Mouse (Mus musculus): Measurements from ENCODE around the gene Ergic2. TPM values are rescaled to one million over a fixed set of nuclear protein-coding genes. Genes with fewer than 3 reads are reported as not detected.
"Not testable (repeated sequence)": the region's sequence is repeated elsewhere in the genome, so short reads cannot be mapped to it uniquely, and the experiment has no call there.

Gene Ergic2
- total RNA-seq, 2 experiments from 2014 or later: 61.6 to 63.1 TPM

DNA sequence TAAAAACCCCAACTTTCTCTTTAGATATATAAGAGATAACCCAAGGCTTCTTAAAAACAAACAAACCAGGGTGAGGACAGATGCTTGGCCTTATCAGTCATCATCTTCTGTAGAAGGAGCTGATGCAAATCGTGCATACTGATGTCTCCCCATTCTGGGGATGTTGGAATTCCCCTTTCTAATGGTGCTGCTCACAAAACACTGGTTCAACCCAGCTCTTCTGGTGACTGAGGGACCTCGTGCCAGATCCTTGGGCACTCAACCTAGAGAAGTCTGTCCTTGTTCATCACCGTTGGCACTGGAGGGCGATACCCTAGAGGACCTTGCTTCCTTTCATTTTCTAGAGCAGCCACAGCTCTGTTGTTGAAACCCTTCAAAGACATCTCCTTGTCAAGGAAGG lies 4.6 kb upstream of the Ergic2 start:
- no peak for DNase-seq
- intact Hi-C loops (cut with DNase I): no loop called here

GRCm38 (mm10) chr6:148214765-148215164 lies 2.6 kb upstream of the Ergic2 start:
- intact Hi-C loops (cut with DNase I): loop anchor here (1.0 to 5.0 kb wide), 4 partner anchors 618 to 973 kb away; partner anchors contain the start of genes Amn1, Caprin2 and Ipo8
- peak; percentile 37 to 48 for DNase-seq

DNA sequence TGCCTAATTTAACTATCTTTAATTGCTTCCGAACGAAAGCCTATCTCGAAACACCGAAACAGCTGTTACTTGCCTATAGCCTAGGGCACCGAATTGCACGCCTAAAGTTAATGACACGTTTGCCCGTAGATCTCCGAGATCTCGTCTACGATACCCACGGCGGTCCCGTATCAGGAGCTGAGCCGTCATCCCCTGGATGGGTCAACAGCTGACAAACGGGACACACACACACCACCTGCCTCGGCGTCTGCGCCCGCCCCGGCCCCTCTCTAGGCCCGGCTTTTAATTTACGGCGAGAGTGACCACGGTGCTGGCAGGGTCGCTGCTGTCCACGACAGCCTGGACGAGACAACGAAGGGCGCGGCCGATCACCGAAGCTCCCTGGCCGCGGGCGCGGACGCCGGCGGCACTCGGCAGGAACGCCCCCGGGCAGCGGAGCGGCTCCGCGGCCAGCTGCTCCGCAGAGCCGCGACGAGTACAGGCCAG lies 740 bp downstream of the Ergic2 start:
- DNase-seq: no peak
- intact Hi-C loops (cut with DNase I): loop anchor here (5.0 kb wide), 3 partner anchors 621 to 976 kb away; partner anchors contain the start of genes Amn1, Caprin2 and Ipo8

DNA sequence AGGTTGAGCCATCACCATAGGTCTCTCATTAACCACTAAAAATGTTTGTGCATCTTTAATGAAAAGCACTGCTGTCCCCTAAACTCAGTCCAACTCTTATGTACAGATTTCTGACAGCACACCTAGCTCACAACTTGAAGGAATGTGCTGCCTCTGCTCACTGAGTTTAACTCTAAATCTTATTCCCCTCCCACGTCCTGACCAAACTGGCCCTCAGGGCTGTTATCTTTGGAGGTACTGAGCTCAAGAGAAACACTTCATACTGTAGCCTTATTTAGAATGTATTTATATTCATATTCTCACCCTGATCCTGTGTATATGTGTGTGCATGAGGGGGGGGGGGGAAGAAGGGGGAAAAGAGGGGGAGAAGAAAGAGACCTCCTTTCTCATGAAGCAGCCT lies 4.7 kb downstream of the Ergic2 start:
- intact Hi-C loops (cut with DNase I): no loop called here
- no peak for DNase-seq

DNA sequence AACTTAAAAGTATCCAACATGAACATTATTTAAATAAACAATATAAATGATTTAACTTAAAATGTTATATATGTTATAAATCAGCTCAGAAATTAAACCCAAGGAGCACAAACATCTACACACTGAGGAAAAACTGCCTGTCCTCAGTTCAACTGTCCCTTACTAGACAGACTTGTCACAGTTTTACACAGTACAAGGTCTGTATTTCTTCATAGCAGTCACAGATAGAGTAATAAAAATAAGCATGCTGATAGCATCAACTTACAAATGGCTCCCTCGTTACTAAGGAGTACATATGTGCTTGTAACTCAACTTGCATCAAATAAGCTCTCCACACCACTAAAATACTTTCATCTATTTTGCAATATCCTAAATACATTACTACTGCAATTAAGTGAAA lies 7.0 kb downstream of the Ergic2 start:
- DNase-seq: no peak
- intact Hi-C loops (cut with DNase I): no loop called here

DNA sequence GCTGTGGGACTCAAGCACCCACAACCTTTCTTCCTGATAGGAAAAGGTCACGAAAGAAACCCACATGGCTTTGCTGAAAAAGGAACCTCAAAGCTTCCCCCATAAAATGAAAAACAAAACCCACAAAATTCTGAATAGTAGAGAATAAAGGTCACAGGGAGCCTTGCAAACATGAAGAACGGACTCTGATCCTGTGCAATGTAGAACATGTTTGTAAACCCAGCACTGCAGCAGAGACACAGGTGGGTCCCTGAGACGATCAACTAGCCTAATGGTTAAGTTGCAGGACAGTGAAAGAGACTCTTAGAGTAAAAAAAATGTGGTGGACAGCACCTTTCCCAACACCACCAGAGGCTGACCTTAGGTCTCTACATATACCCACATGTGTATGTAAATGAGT lies 12.4 kb downstream of the Ergic2 start:
- intact Hi-C loops (cut with DNase I): no loop called here

DNA sequence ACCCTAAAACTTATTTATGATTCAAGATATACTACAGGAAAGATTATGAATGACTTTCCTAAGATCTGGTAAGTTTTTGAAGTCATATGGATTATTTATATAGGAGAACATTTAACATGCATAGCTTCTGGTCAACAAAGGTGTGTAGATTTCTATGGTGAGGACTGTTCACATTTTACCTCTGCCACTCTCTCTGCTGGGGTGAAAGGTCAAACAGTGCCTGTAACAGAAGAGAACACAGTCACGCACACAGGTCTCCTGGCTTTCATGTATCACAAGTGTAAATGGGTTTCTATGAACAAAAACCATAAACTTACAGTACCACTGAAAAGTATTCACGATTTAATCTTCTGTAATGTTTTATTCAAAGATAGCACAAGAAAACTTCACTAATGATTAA lies 13.0 kb downstream of the Ergic2 start:
- DNase-seq: no peak
- intact Hi-C loops (cut with DNase I): no loop called here

More for the DNA sequence above, 12.4 kb downstream of the Ergic2 start:
- DNase-seq: no peak

- no peak for DNase-seq
- intact Hi-C loops (cut with DNase I): no loop called here
Measured at GRCm38 (mm10) chr6:148193972-148194701, 18.0 kb downstream of the Ergic2 start.

GRCm38 (mm10) chr6:148185694-148186093 lies 26.5 kb downstream of the Ergic2 start:
- DNase-seq: no peak
- intact Hi-C loops (cut with DNase I): no loop called here

GRCm38 (mm10) chr6:148172904-148173303 lies 39.3 kb downstream of the Ergic2 start:
- no peak for DNase-seq
- intact Hi-C loops (cut with DNase I): no loop called here

- intact Hi-C loops (cut with DNase I); DNase-seq: not testable (repeated sequence)
Measured at GRCm38 (mm10) chr6:148152305-148152704, 59.9 kb downstream of the Ergic2 start.

- intact Hi-C loops (cut with DNase I): no loop called here
- no peak for DNase-seq
Measured at GRCm38 (mm10) chr6:148142421-148142820, 69.8 kb downstream of the Ergic2 start.

DNA sequence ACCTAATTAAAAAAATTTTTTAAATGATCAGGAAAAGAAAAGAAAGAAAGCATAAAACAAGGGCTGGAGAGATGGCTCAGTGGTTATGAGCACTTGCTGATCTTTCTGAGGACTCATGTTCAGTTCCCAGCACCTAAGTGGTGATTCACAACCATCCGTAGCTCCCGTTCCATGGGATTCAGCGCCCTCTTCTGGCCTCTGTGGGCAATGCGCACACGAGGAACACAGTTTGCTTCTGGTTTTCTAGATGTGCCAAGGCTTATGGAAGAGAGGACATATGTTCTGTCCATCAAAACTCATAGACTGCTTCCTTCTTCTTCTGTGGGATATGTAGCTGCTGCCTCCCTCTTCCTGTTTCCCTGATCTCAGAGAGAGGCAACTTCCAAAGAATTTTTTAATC lies 70.3 kb downstream of the Ergic2 start:
- intact Hi-C loops (cut with DNase I): no loop called here
- no peak for DNase-seq

- DNase-seq: no peak
- intact Hi-C loops (cut with DNase I): no loop called here
Measured at GRCm38 (mm10) chr6:148139288-148139995, 72.7 kb downstream of the Ergic2 start.

- intact Hi-C loops (cut with DNase I): loop anchor here (2.0 kb wide), 1 partner anchor 135 kb away; no protein-coding TSS in a partner anchor
- peak; percentile 44 to 59 for DNase-seq
Measured at GRCm38 (mm10) chr6:148135769-148136382, 76.3 kb downstream of the Ergic2 start.

DNA sequence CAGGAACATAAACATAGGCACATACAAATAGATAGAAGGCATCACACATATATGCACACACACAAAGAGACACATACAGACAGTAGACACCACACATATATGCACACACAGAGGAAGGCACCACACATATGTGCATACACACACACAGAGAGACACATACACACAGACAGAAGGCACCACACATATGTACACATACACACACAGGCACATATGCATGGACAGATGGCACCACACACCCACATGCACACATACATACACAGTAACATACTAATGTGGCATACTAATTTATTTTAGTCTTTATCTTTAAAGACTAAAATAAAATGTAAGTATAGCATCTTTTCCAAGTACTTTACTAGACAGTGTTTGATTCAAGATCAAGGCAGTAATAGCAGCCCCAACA lies 78.6 kb downstream of the Ergic2 start:
- intact Hi-C loops (cut with DNase I): no loop called here
- DNase-seq: no peak

DNA sequence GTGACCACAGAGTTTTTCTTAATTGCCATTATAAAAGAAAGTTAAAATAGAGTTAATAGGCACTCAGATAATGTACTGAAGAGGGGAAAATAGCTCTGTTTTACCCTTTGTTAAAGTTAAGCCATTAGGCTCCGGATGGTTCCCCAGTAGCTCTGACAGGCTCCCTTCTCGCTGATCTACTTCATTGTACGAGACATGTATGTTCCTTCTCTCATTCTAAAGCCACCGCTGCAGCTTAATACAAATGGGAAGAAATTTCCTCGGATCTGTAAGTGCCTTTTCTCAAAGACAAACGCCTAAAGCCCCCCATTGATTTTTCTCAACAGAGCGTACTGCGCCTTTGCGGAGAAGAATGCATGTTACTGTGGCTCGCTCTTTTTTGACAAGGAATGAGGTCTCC lies 79.9 kb downstream of the Ergic2 start:
- intact Hi-C loops (cut with DNase I): no loop called here
- DNase-seq: no peak

All from heart, postnatal 36 days (tissue).